Mouse (Mus musculus): Measurements from ENCODE around the gene Twf1.

Gene Twf1

DNA sequence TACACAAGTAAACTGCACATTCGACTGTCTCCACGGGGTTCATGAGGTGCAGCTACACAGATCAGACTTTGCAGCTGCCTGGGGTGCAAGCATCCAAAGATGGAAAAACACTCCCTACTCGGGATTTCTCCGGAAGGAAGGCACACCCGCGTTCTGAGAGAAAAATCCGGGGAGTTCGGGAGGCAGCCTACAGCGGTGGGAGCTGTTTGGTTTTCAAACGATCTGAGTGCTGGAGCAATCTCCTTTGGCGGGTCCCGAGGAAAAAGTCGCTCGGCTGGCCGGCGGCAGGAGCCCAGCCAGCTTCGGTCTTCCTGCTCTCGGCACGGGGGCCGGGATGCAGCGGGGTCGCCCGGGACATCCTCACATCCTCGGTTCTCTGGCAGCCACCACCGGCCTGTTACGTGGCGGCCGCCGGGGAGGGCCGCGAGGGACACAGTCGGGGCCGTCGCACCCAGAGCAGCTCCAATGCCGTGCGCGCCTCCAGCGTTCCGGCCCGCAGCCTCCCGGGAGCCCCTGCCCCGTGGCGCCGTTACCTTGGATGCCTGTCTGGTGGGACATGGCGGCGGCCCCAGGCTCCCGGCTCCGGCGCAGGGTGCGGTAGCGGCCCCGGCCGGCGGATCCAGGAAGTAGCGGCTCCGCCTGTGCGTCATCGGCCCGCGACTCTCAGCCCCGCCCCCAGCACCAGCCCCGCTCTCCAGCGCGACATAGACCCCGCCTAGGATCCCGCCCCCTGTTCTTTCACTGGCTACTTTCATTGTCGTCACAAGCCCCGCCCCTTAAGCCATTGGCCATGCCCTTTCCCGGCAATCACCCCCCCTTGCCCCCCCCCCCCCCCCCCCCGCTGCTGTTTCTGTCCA, at the start of gene Twf1:
Gene Twf1 (minus strand): TSS at position 671 of the 857 bp plus-strand sequence.
- DNase-seq, result peak; percentile 98

GRCm38 (mm10) chr15:94639126-94639525, 49.4 kb upstream of the Twf1 start:
- DNase-seq, result no peak

- DNase-seq, result no peak
These were observed 48.5 kb upstream of the Twf1 start for GRCm38 (mm10) chr15:94638207-94638606.

DNA sequence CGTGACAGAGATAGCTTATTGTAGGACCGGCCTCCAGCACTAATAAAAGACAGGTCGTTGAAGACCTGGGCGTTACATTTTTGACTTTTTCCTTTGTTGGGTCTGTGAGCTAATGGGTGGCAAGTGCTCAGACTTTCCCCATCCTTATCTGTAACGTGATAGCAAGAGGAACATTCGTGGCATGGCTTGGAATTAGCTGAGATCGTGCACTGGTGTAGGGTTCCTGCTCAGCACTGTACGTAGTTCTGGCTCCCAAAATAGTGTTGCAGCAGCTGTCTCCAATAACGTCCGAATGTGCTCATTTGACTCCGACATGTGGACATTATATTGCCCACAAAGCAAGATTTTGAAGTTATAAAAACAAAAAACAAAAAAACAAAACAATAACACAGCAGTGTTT, 44.8 kb upstream of the Twf1 start:
- DNase-seq, result no peak

DNA sequence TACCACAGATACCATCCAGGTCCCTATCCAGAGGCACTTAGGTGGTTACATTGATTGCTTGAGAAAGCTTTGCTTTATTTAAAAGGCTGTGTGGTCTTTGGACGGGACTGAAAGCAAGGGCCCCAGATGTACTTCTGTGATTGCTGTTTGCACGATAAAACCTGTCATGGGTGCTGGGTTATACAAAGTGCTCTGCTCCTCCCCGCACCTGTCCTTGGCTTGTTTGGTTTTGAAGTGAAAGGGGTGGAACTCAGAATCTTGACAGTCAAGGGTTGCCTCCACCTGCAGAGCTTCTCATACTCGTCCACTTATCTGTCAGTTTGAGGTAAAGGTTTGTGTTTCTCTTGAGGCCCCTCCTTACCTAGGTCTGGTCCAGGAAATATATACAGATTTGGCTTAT, 40.9 kb upstream of the Twf1 start:
- no peak for DNase-seq

DNA sequence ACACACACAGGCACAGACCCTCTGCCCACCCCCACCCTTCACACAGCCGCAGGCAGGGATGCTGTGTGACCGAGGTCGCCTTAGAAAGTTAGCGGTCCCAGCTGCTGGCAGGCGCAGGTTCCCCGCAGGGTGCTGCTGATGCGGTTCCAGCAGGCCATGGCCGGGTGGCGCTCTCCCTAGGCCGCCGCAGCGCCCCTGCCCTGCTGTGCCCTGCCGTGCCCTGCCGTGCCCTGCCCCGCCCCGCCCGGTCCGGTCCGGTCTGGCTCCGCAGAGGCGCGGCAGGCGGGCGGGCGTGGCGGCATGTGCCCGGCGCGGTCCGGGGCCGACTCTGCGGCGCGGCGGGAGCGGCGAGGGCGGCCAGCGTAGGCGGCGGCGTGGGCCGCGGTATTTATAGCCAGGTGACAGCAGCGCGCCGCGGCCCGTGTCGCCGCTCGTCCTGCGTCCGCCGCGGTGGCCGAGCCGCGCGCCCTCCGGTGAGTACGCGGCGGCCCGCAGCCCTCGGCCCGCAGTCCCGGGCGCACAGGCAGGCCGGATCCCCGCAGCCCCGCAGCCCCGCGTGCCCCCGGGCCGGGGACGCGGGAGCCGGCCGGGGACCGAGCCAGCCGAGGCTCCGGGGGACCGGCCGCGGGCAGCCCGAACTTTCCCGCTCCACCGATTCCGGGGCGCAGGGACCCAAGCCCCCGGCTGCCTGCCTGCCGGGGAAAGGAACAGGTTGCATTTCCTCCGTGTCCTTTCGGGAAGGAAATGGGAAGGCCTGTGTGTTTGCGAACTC, 39.3 kb upstream of the Twf1 start, which contains the start of gene Tmem117:
Gene Tmem117 (plus strand): TSS at position 403 of the 772 bp plus-strand sequence.
- peak; percentile 65 for DNase-seq

DNA sequence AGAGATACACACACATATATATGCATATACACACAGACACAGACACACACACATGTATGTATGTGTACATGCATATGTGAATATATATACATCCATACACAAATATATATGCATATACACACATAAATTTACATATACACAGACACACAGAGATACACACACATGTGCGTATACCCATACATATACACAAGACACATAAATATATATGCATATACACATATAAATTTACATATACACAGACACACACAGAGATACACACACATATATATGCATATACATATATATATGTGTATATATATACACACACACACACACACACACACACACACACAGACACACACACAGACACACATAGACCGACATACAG, 38.8 kb upstream of the Twf1 start:
- DNase-seq, result no peak

DNA sequence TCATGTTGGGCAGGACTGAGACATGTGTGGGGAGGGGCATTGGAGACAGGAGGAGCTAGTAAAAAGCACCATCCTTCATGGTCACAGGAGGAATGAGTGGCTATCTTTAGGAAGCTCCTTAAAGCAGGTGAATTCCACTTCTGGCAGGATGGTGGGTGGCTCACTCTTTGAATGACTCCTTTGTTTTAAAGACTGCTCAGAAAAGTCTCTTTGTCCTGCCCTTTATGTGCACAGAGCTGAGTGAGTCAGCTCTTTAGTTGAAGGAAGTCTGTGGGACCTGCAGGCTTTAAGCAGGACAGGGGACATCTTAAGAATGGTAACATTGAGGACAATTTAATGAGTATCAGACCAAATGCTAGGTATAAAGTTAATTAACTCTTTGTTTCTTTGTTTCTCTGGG, 31.2 kb upstream of the Twf1 start:
- DNase-seq, result no peak

GRCm38 (mm10) chr15:94616036-94616435, 26.3 kb upstream of the Twf1 start:
- DNase-seq, result no peak

GRCm38 (mm10) chr15:94607768-94608167, 18.1 kb upstream of the Twf1 start:
- no peak for DNase-seq

GRCm38 (mm10) chr15:94602441-94602840, 12.8 kb upstream of the Twf1 start:
- DNase-seq, result no peak

DNA sequence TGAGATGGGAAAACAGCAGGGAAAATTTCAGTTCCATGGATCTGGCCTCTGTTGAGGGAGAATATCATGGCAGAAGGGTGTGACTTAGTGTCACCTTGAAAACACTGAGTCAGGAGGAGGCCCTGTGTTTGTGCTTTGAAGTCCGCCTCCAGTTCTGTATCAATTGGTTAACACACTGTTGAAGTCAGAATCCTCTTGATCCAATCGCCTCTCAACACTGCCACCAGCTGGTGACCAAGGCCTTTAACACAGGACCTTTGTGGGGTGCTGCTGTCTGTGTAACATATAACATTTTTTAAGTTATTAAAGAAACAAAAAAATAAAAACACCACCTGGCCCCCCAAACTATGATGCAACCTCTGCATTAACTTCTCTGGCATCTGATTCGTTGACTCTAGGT, 11.7 kb upstream of the Twf1 start:
- peak; percentile 30 for DNase-seq

DNA sequence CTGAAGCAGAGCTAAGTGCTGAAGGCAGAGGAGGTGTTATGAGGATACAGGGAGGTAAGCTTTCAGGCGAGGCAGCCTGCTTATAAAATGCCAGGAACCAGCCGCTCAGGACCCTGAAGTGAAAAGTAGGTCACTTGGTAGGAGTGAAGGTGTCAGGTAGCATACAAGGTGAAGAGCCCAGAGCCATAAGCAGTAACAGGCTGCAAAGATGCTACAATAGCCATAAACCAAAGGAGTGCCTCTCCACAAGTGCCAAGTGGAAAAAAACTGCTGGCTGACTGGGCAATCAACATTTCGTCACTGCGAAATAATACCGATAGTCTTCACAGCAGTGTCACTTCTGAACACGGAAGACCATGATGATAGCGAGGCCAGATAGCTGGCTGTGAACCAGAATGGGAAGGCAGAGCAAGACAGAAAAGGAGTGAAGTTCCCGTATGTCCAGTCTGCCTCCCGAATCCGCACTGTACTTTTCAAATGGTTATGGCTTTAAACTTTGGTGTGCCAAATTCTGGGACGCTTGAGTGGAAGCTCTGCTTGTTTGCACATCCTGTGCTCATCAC, 10.5 kb upstream of the Twf1 start:
- no peak for DNase-seq

GRCm38 (mm10) chr15:94593586-94593985, 3.9 kb upstream of the Twf1 start:
- DNase-seq, result no peak

GRCm38 (mm10) chr15:94591356-94591755, 1.7 kb upstream of the Twf1 start:
- no peak for DNase-seq

GRCm38 (mm10) chr15:94590083-94590482, 394 bp upstream of the Twf1 start:
- DNase-seq, result no peak

DNA sequence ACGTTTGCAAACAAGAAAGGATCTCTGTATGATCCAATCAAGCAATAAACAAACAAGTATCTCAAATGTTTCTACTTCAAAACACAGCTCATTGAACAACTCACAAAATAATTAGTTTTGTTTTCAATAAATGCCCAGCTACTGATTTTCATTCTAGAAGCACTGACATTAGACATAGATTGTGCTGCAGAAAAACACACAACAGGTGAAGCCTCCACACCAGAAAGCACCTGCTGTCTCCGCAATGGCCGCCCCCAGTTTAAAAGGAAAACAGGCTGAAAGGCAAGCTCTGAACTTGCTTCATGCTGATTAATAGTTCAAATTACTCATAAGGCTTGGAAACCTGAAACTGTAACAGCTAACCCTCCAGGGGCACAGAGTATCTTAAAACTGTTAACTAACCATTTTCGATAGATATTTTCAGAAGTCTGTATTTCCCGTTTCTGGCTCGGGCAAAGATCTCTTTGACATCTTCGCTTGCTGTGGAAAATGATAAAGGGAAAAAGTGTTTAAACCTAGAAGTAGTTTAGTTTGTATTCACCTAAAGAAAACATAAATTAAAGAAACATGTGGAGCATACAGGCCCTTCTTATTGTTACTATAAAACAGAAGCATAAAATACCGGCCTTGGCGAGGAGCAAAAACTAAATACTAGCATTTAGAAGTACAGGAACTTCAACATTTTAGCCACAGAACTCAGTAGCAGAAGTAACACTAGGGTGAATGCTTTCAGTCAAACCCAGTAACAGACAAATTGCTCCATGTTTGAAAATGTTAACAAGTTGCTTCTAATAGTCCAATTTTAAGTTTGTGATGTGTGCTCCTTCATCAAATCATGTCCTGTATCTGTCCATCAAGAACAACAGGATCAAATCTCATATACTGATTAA, 1.6 kb downstream of the Twf1 start:
- no peak for DNase-seq

DNA sequence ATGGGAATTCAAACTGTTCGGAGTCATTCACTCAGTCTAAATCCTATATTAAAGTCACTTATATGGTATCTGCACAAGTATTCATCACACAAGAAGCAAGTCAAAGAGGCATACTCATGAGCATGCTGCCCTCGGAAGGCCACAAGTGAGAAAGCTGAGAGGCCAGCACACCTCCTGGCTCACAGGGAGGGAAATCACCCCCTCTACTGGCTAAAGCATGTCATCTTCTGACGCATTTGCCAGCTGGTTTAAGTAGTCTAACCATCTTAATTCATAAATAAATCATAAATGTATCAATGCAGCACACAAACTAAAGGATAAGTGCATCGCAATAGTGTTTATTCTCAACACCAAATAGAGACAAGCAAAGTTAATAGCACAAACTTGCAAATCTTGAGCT, 5.0 kb downstream of the Twf1 start:
- no peak for DNase-seq

- no peak for DNase-seq
These were observed 6.5 kb downstream of the Twf1 start for GRCm38 (mm10) chr15:94583153-94583552.

DNA sequence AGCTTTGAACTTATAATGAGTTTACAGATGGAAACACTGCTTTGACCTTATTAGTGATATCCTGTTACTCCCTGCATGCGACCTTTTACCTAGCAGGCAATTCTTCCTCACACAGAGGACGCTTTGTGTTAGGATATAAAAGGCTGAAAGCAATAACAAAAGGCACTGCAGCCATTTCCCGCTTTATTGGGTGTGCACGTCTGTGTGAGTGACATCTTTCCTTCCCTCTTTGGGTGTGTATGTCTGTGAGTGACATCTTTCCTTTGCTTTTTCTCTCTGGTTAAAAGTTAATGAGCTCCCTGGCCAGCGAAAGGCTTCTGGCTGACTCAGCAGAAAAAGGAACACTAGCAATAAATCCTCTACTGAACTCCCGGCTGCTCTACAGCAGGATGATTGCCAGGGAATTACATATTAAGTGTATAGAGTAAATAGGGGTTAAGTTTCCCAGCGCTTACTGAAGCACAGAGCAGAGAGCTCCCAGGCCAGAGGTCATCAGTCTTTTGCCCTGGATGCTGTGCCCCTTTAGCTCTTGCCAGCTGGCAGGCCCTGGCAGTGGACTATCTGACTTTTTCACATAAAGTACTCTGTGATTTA, 7.6 kb downstream of the Twf1 start:
- DNase-seq, result no peak

DNA sequence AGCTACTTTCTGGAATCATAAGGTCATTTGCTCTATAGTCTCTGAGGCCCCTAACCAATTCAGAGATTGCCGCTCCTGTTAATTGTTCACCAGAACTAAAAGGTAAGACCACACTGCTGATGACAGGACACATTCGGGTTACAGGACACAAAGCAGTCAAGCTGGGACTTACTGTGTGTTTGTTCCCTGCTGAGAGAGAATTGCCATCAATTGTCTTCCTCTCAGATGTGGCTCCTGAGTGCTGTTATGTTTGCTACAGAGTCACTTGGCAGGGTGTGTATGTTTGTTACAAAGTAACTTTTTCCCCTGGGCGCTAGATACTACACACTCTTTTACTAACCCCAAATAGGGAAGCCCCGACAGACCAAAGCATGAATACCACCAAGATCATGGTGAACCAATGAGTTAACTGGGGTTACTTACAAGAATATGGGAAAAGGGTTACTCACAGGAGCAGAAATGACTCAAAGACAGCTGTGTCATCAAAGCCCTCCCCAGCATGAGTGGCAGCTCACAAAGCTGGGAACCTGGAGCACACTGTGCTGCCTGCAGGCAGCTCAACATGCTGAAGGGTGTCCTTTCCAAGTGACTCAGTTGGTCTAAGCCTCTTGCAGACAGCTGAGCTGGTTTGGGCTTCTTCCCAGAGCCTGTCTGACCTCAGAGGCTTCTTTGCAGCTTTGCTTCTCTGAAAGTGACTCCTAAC, 15.0 kb downstream of the Twf1 start:
- no peak for DNase-seq

DNA sequence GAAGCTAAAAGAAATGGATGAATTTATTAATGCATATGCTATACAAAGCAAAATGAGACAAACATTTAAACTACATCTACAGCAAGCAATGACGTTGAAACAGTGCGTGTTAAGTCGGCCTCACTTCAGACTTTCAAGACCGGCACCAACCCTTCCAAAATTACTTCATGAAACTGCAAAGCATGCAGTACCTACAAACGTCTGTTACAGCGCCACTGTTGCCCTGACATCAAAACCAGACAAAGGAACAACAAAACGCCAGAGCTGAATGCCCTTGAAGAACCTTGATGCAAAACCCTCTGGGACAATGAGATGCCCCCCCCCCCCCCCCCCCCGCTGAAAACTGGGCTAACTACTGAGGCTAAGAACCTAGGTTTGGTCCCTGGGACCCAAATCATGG, 16.9 kb downstream of the Twf1 start:
- DNase-seq, result no peak

Measured in cerebellum, adult 9-11 months (tissue).